28 mouse cellular contexts compared by ENCODE assay signal in the genomic region with DNA sequence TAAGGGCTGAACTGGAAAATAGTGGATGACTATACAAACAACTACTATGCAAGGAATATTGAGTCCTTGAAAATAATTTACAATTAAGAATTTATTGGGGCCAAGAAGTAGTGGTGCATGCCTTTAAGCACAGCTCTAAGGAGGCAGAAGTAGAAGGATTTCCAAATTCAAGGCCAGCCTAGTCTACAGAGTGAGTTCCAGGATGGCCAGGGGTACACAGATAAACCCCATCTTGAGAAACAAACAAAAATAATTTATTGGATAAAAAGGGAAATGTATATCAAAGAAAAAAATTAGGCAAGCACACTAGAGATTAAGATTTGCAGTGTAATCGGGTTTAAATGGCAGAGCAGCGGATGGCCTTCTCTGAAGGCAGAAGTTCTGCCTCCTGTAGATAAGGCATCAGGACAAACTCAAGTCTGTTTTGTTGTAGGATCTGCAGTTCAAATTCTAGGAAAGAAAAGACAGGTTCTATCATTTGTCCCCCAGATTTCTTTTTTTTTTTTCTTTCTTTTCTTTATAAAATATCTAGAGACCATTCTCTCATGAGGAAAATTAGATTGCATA.
DNase-seq lines count a peak whose midpoint lies in the region; ATAC-seq and TF ChIP-seq lines count a peak whose summit lies in the region.
"Had no signal": no experiment of that assay in that cellular context is flagged by ENCODE, and none has a peak within 500 bp of the region (broad histone marks: within the 10 kb centered on the region; RNA-seq: fewer than 3 reads in every experiment).

No protein-coding gene starts in this region.

- H3K27ac ChIP-seq in liver, embryonic 14.5 days, result no peak overlapping the region
- no peak overlapping the region for H3K27ac ChIP-seq in forebrain, embryonic 12.5 days
- H3K27ac ChIP-seq: embryonic facial prominence, embryonic 10.5 days; embryonic facial prominence, embryonic 13.5 days; forebrain, embryonic 13.5 days; heart, adult 2 months; heart, embryonic 10.5 days; heart, embryonic 13.5 days; hindbrain, embryonic 12.5 days; hindbrain, embryonic 15.5 days had no signal

- no peak overlapping the region for H3K9ac ChIP-seq in liver, embryonic 14.5 days (replicated peaks)
- no peak overlapping the region for H3K9ac ChIP-seq in forebrain, embryonic 12.5 days
- H3K9ac ChIP-seq: embryonic facial prominence, embryonic 13.5 days; forebrain, embryonic 13.5 days; heart, embryonic 13.5 days; hindbrain, embryonic 12.5 days; hindbrain, embryonic 15.5 days had no signal

- TF ChIP-seq POLR2A in lung, adult 2 months (IDR thresholded peaks at IDR 0.05; ENCODE audit: borderline replicate concordance, extremely low read depth, low read depth, low read length), result no peak

- H3K36me3 ChIP-seq in liver, embryonic 14.5 days (replicated peaks; ENCODE audit: control insufficient read depth, insufficient read depth, low read depth), result no peaks in the 10 kb centered on the region
- H3K36me3 ChIP-seq in forebrain, embryonic 12.5 days (replicated peaks), result no peaks in the 10 kb centered on the region
- H3K36me3 ChIP-seq: embryonic facial prominence, embryonic 10.5 days; embryonic facial prominence, embryonic 13.5 days; heart, embryonic 10.5 days; heart, embryonic 13.5 days; hindbrain, embryonic 12.5 days; hindbrain, embryonic 15.5 days had no signal

- ATAC-seq in liver, embryonic 14.5 days (ENCODE audit: insufficient read depth), result peak; percentile 68; the same call in 1 of the 2 replicates
- 0 out of 2 replicates have a peak, but pooled peaks have one; percentile 30 for ATAC-seq in megakaryocyte-erythroid progenitor cell, adult 5-6 weeks (replicated peaks; ENCODE audit: low FRiP score, low TSS enrichment, poor library complexity, severe bottlenecking)
- ATAC-seq in forebrain, embryonic 12.5 days (ENCODE audit: low FRiP score), result no peak
- ATAC-seq: CD4-positive, CD25-positive, alpha-beta regulatory T cell, adult 4 months had no signal

- TF ChIP-seq EP300 in liver, embryonic 14.5 days (IDR thresholded peaks at IDR 0.05; ENCODE audit: low read depth), result peak; percentile 49

- H3K4me1 ChIP-seq in liver, embryonic 14.5 days (replicated peaks; ENCODE audit: control insufficient read depth in 2 of 2, insufficient read depth in 2 of 2, low read length in 1 of 2), result peaks cover 2% of the 10 kb centered on the region in 2 experiments; a peak in 1 of 4 replicates
- H3K4me1 ChIP-seq in lung, adult 2 months (ENCODE audit: control insufficient read depth, insufficient read depth, low read length), result no peaks in the 10 kb centered on the region
- no peaks in the 10 kb centered on the region for H3K4me1 ChIP-seq in forebrain, embryonic 12.5 days
- H3K4me1 ChIP-seq: embryonic facial prominence, embryonic 10.5 days; embryonic facial prominence, embryonic 13.5 days; hindbrain, embryonic 15.5 days had no signal

- no peak overlapping the region for H3K4me2 ChIP-seq in liver, embryonic 14.5 days (ENCODE audit: low read depth)
- H3K4me2 ChIP-seq in forebrain, embryonic 12.5 days, result no peak overlapping the region
- H3K4me2 ChIP-seq: embryonic facial prominence, embryonic 13.5 days; forebrain, embryonic 13.5 days; heart, embryonic 13.5 days; hindbrain, embryonic 12.5 days; hindbrain, embryonic 15.5 days had no signal

- H3K4me3 ChIP-seq in liver, embryonic 14.5 days (ENCODE audit: insufficient read depth in 1 of 2, low read depth in 2 of 2, low read length in 2 of 2), result no peak overlapping the region
- H3K4me3 ChIP-seq in lung, adult 2 months (replicated peaks; ENCODE audit: extremely low read depth, low read depth, low read length), result no peak overlapping the region
- H3K4me3 ChIP-seq in forebrain, embryonic 12.5 days (replicated peaks), result no peak overlapping the region
- H3K4me3 ChIP-seq: embryonic facial prominence, embryonic 10.5 days; embryonic facial prominence, embryonic 13.5 days; erythroblast, embryonic 14.5 days; forebrain, embryonic 13.5 days; heart, adult 2 months; heart, embryonic 10.5 days; heart, embryonic 13.5 days; hindbrain, embryonic 12.5 days; hindbrain, embryonic 15.5 days had no signal

- H3K27me3 ChIP-seq in liver, embryonic 14.5 days (ENCODE audit: control insufficient read depth, insufficient read depth, low read length), result no peaks in the 10 kb centered on the region
- H3K27me3 ChIP-seq in forebrain, embryonic 12.5 days, result no peaks in the 10 kb centered on the region
- H3K27me3 ChIP-seq: embryonic facial prominence, embryonic 13.5 days; forebrain, embryonic 13.5 days; heart, embryonic 13.5 days; hindbrain, embryonic 12.5 days; hindbrain, embryonic 15.5 days had no signal

- no peak for TF ChIP-seq CTCF in liver, embryonic 14.5 days (IDR thresholded peaks at IDR 0.05; ENCODE audit: low read depth)
- TF ChIP-seq CTCF in lung, adult 2 months (IDR thresholded peaks at IDR 0.05; ENCODE audit: insufficient read depth, low read length), result no peak

- no peaks in the 10 kb centered on the region for H3K9me3 ChIP-seq in liver, embryonic 14.5 days (ENCODE audit: control insufficient read depth, low read length)
- H3K9me3 ChIP-seq in forebrain, embryonic 12.5 days, result no peaks in the 10 kb centered on the region
- H3K9me3 ChIP-seq: embryonic facial prominence, embryonic 10.5 days; embryonic facial prominence, embryonic 13.5 days; forebrain, embryonic 13.5 days; heart, embryonic 10.5 days; heart, embryonic 13.5 days; hindbrain, embryonic 12.5 days; hindbrain, embryonic 15.5 days had no signal

- DNase-seq in MEL-GATA-1-ER (ENCODE audit: extremely low read depth, low read depth), result peak; percentile 51
- DNase-seq in c-Kit-positive CD71-positive TER-119-positive erythroid progenitor cells, embryonic 14.5 days (ENCODE audit: low spot score), result peak; percentile 23
- DNase-seq in liver, embryonic 14.5 days (ENCODE audit: low read depth in 3 of 3, low spot score in 3 of 3), result peak in 2 of 3 experiments; percentile 14 to 23
- DNase-seq in lung, adult 2 months, result no peak
- DNase-seq in retina, postnatal 1 day, result no peak
- DNase-seq: adrenal gland, adult 2 months; adrenal gland, postnatal 14 days; cerebellum, adult 11-12 months; cerebellum, adult 8-10 months; cerebellum, postnatal 10 days; cerebellum, postnatal 36 days; embryo, embryonic 11 days; gastrocnemius, postnatal 10 days; gastrocnemius, postnatal 36 days; heart, adult 2 months; heart, postnatal 14 days; heart, postnatal 4 days had no signal

- 20% methylated on average over 2 of the region's 2 CpGs for WGBS in liver, embryonic 14.5 days (ENCODE audit: insufficient replicate concordance)
- WGBS in lung, adult 2 months, result 79% methylated on average over 2 of the region's 2 CpGs
- 91% methylated on average over 2 of the region's 2 CpGs for whole genome bisulfite sequencing in forebrain, embryonic 12.5 days

Comparison
In these comparisons a context has a peak if more than half of its experiments do, and no peak if none do; other contexts are left out.
1. DNase-seq: peak in MEL-GATA-1-ER (single experiment), c-Kit-positive CD71-positive TER-119-positive erythroid progenitor cells, embryonic 14.5 days (single experiment) and liver, embryonic 14.5 days (2 of 3); none in lung, adult 2 months (single experiment) and retina, postnatal 1 day (single experiment).